Mouse (Mus musculus) limb, embryonic 11.5 days (tissue): ENCODE measurements at regions not wholly inside any gene's neighbourhood (a gene's known extent, or its start where the extent isn't known, plus 50 kb on each side); places are given as distances from the start of the nearest gene placed in this dataset.

ENCODE experiments used
- ATAC-seq: fragments of 200-750 bp; cut with Nextera tagmentation; 2 replicates; pipeline ENCODE4 v1.8.0; 2017; ENCODE audit warnings: low read depth; ENCODE audit not compliant: insufficient number of reproducible peaks, low FRiP score, low TSS enrichment
- DNase-seq: peaks from one replicate; pipeline ENCODE4 v3.0.0-alpha.2; 2015; ENCODE audit warnings: low spot score
- H3K27ac ChIP-seq: fragments of 300-500 bp; sonication (generic); replicated peaks from 2 replicates; pipeline ENCODE4 v1.5.1; 2014; ENCODE audit warnings: low read depth, mild to moderate bottlenecking, low read length
- H3K27me3 ChIP-seq: fragments of 300-500 bp; sonication (generic); 2 replicates; pipeline ENCODE4 v1.6.1; 2014; ENCODE audit warnings: mild to moderate bottlenecking, low read length, mixed read lengths; ENCODE audit not compliant: control insufficient read depth, insufficient read depth
- H3K36me3 ChIP-seq: fragments of 300-500 bp; sonication (generic); 2 replicates; pipeline ENCODE4 v1.6.1; 2014; ENCODE audit warnings: mild to moderate bottlenecking, low read length, moderate library complexity, mixed read lengths; ENCODE audit not compliant: control insufficient read depth, insufficient read depth
- H3K4me1 ChIP-seq: fragments of 300-500 bp; sonication (generic); 2 replicates; pipeline ENCODE4 v1.6.1; 2014; ENCODE audit warnings: low read length, mixed read lengths; ENCODE audit not compliant: control insufficient read depth, insufficient read depth
- H3K4me2 ChIP-seq: fragments of 300-500 bp; sonication (generic); 2 replicates; pipeline ENCODE4 v1.6.1; 2014; ENCODE audit warnings: low read depth, mild to moderate bottlenecking, moderate library complexity; ENCODE audit not compliant: severe bottlenecking
- H3K4me3 ChIP-seq: fragments of 300-500 bp; sonication (generic); 2 replicates; pipeline ENCODE4 v1.5.1; 2014; ENCODE audit warnings: low read depth, low read length
- H3K9ac ChIP-seq: fragments of 300-500 bp; sonication (generic); 2 replicates; pipeline ENCODE4 v1.6.1; 2014; ENCODE audit warnings: mild to moderate bottlenecking, low read length
- H3K9me3 ChIP-seq: fragments of 300-500 bp; sonication (generic); 2 replicates; pipeline ENCODE4 v1.6.1; 2016; ENCODE audit warnings: low read length; ENCODE audit not compliant: control insufficient read depth
- WGBS: fragments of 180-500 bp; shearing (Covaris S2); extraction: QIAGEN DNeasy Blood & Tissue Kit; methylation state at CpG from one replicate; pipeline ENCODE4 v1.1.7; 2014; 5-methylcytosine and 5-hydroxymethylcytosine counted together

- Histone ChIP-seq H3K4me2 (no peak overlapping the region), H3K4me1 (no peaks in the 10 kb centered on the region), H3K9me3 (no peaks in the 10 kb centered on the region), H3K27me3 (no peaks in the 10 kb centered on the region), H3K9ac (no peak overlapping the region), H3K27ac (no peak overlapping the region), H3K4me3 (no peak overlapping the region), H3K36me3 (no peaks in the 10 kb centered on the region)
- 97% methylated on average over 5 of the region's 5 CpGs for WGBS
- ATAC-seq (no peak), DNase-seq (no peak)
Measured at GRCm38 (mm10) chr3:52756816-52757215, 260.2 kb downstream of the Cog6 start.

GRCm38 (mm10) chr3:52756006-52756405, 261.0 kb downstream of the Cog6 start:
- Histone ChIP-seq H3K4me2 (no peak overlapping the region), H3K27me3 (no peaks in the 10 kb centered on the region), H3K9me3 (no peaks in the 10 kb centered on the region), H3K9ac (no peak overlapping the region), H3K4me3 (no peak overlapping the region), H3K4me1 (no peaks in the 10 kb centered on the region), H3K36me3 (no peaks in the 10 kb centered on the region), H3K27ac (no peak overlapping the region)
- DNase-seq, result no peak
- 84% methylated on average over 5 of the region's 5 CpGs for WGBS
- ATAC-seq, result no peak

GRCm38 (mm10) chr3:52754978-52755377, 262.1 kb downstream of the Cog6 start:
- ATAC-seq (no peak), DNase-seq (no peak)
- no peaks in the 10 kb centered on the region for H3K36me3 ChIP-seq
- no peak overlapping the region for H3K27ac ChIP-seq
- H3K4me3 ChIP-seq, result no peak overlapping the region
- 57% methylated on average over 6 of the region's 6 CpGs for WGBS
- no peaks in the 10 kb centered on the region for H3K4me1 ChIP-seq
- no peak overlapping the region for H3K4me2 ChIP-seq
- no peak overlapping the region for H3K9ac ChIP-seq
- no peaks in the 10 kb centered on the region for H3K27me3 ChIP-seq
- no peaks in the 10 kb centered on the region for H3K9me3 ChIP-seq

GRCm38 (mm10) chr3:52754401-52754800, 262.6 kb downstream of the Cog6 start:
- no peaks in the 10 kb centered on the region for H3K9me3 ChIP-seq

GRCm38 (mm10) chr3:52746917-52747316, 270.1 kb downstream of the Cog6 start:
- no peaks in the 10 kb centered on the region for H3K4me1 ChIP-seq
- no peak overlapping the region for H3K27ac ChIP-seq
- H3K9me3 ChIP-seq, result no peaks in the 10 kb centered on the region
- H3K9ac ChIP-seq, result no peak overlapping the region
- H3K36me3 ChIP-seq, result no peaks in the 10 kb centered on the region
- DNase-seq (no peak), ATAC-seq (no peak)
- H3K4me3 ChIP-seq, result no peak overlapping the region
- 55% methylated on average over 3 of the region's 3 CpGs for WGBS
- no peaks in the 10 kb centered on the region for H3K27me3 ChIP-seq
- no peak overlapping the region for H3K4me2 ChIP-seq

More at GRCm38 (mm10) chr3:52754401-52754800, 262.6 kb downstream of the Cog6 start:
- no peak overlapping the region for H3K9ac ChIP-seq
- H3K27ac ChIP-seq, result no peak overlapping the region
- no peak overlapping the region for H3K4me3 ChIP-seq
- H3K27me3 ChIP-seq, result no peaks in the 10 kb centered on the region
- no peak for ATAC-seq
- 70% methylated on average over 4 of the region's 4 CpGs for WGBS
- DNase-seq, result no peak
- H3K4me2 ChIP-seq, result no peak overlapping the region
- H3K36me3 ChIP-seq, result no peaks in the 10 kb centered on the region
- no peaks in the 10 kb centered on the region for H3K4me1 ChIP-seq

DNA sequence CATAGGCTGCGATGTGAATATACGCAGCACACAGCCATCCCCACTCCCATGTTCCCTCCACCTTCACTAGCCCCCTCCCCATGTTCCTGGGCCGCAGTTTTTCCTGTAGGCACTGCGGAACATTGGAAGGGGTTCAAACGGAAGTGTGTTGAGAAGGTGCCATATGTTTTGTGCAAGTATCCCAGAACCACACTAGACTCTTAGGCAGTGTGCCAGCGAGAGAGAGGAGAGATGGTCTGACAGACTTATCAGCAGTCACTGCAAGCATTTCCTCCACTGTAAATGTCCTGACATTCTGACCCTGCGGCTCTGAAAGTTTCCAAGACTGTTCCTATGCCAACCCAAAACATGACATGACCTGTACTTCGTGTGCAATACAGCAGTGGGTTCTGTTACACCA, 272.7 kb downstream of the Cog6 start:
- Histone ChIP-seq H3K4me2 (no peak overlapping the region), H3K4me3 (no peak overlapping the region), H3K27me3 (no peaks in the 10 kb centered on the region), H3K27ac (no peak overlapping the region), H3K36me3 (no peaks in the 10 kb centered on the region), H3K4me1 (0 out of 2 replicates have a peak, but pooled peaks cover 3% of the 10 kb centered on the region), H3K9me3 (no peaks in the 10 kb centered on the region), H3K9ac (no peak overlapping the region)
- DNase-seq (no peak), ATAC-seq (no peak)
- WGBS, result 83% methylated on average over 8 of the region's 8 CpGs

GRCm38 (mm10) chr3:52740466-52741026, 276.5 kb downstream of the Cog6 start:
- no peak for DNase-seq
- no peak overlapping the region for H3K4me3 ChIP-seq
- no peak for ATAC-seq
- no peak overlapping the region for H3K27ac ChIP-seq
- no peak overlapping the region for H3K4me2 ChIP-seq
- no peak overlapping the region for H3K9ac ChIP-seq
- no peaks in the 10 kb centered on the region for H3K36me3 ChIP-seq
- no peaks in the 10 kb centered on the region for H3K27me3 ChIP-seq
- WGBS, result 55% methylated on average over 9 of the region's 9 CpGs
- 0 out of 2 replicates have a peak, but pooled peaks cover 3% of the 10 kb centered on the region for H3K4me1 ChIP-seq
- no peaks in the 10 kb centered on the region for H3K9me3 ChIP-seq

GRCm38 (mm10) chr3:52739526-52739925, 277.5 kb downstream of the Cog6 start:
- DNase-seq (no peak), ATAC-seq (no peak)
- WGBS, result 68% methylated on average over 4 of the region's 4 CpGs

DNA sequence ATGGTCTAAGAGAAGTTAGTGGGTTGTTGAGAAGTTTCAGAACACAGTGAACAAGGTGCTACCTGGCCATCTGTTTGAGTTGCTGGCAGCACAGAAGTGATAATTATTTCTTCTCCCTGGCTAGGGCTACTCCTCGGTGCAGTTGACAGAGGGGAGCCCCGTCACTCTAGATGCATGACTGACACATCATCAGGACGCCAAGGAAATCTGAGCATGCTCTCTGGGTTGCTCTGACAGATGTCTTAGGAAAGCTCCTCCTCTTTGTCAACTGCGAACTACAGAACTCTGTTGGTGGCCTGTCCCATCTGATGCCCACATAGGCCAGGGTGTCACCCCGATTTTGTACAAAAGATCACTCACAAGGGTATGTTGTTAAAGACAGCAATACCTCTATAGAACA, 278.7 kb downstream of the Cog6 start:
- H3K4me3 ChIP-seq, result no peak overlapping the region
- no peak overlapping the region for H3K27ac ChIP-seq
- H3K36me3 ChIP-seq, result no peaks in the 10 kb centered on the region
- no peaks in the 10 kb centered on the region for H3K27me3 ChIP-seq
- no peak overlapping the region for H3K4me2 ChIP-seq
- no peak for DNase-seq
- 44% methylated on average over 5 of the region's 5 CpGs for WGBS
- no peak overlapping the region for H3K9ac ChIP-seq
- no peaks in the 10 kb centered on the region for H3K9me3 ChIP-seq
- H3K4me1 ChIP-seq, result 0 out of 2 replicates have a peak, but pooled peaks cover 3% of the 10 kb centered on the region
- no peak for ATAC-seq

More at GRCm38 (mm10) chr3:52739526-52739925, 277.5 kb downstream of the Cog6 start:
- H3K4me1 ChIP-seq, result 0 out of 2 replicates have a peak, but pooled peaks cover 3% of the 10 kb centered on the region
- H3K4me3 ChIP-seq, result no peak overlapping the region
- no peak overlapping the region for H3K27ac ChIP-seq
- no peaks in the 10 kb centered on the region for H3K27me3 ChIP-seq
- H3K9ac ChIP-seq, result no peak overlapping the region
- no peak overlapping the region for H3K4me2 ChIP-seq
- no peaks in the 10 kb centered on the region for H3K9me3 ChIP-seq
- no peaks in the 10 kb centered on the region for H3K36me3 ChIP-seq
